Mouse (Mus musculus) hindbrain, embryonic 13.5 days (tissue): ENCODE data around the gene Tial1. TPM values are rescaled to one million over a fixed set of nuclear protein-coding genes. Genes with fewer than 3 reads are reported as not detected.

ENCODE experiments used
- ATAC-seq: fragments of 200-750 bp; cut with Nextera tagmentation; 2 replicates; pipeline ENCODE4 v1.8.0; 2017; ENCODE audit warnings: moderate TSS enrichment; ENCODE audit not compliant: low FRiP score
- H3K27ac ChIP-seq: fragments of 300-500 bp; sonication (generic); 2 replicates; pipeline ENCODE4 v1.5.1; 2015; ENCODE audit warnings: inconsistent platforms, mild to moderate bottlenecking, moderate library complexity
- H3K27me3 ChIP-seq: fragments of 300-500 bp; sonication (generic); 2 replicates; pipeline ENCODE4 v1.6.1; 2015; ENCODE audit warnings: mild to moderate bottlenecking, inconsistent platforms
- H3K36me3 ChIP-seq: fragments of 300-500 bp; sonication (generic); 2 replicates; pipeline ENCODE4 v1.6.1; 2015; ENCODE audit warnings: mild to moderate bottlenecking, inconsistent platforms
- H3K4me1 ChIP-seq: fragments of 300-500 bp; sonication (generic); replicated peaks from 2 replicates; pipeline ENCODE4 v1.6.1; 2015; ENCODE audit warnings: inconsistent platforms
- H3K4me2 ChIP-seq: fragments of 300-500 bp; sonication (generic); 2 replicates; pipeline ENCODE4 v1.6.1; 2015; ENCODE audit warnings: inconsistent platforms, mild to moderate bottlenecking, moderate library complexity
- H3K4me3 ChIP-seq: fragments of 300-500 bp; sonication (generic); 2 replicates; pipeline ENCODE4 v1.5.1; 2015; ENCODE audit warnings: mild to moderate bottlenecking, inconsistent platforms
- H3K9ac ChIP-seq: fragments of 300-500 bp; sonication (generic); 2 replicates; pipeline ENCODE4 v1.6.1; 2015; ENCODE audit warnings: mild to moderate bottlenecking, inconsistent platforms
- H3K9me3 ChIP-seq: fragments of 300-500 bp; sonication (generic); 2 replicates; pipeline ENCODE4 v1.6.1; 2016; ENCODE audit warnings: inconsistent platforms
- WGBS: fragments of 180-500 bp; shearing (Covaris S2); methylation state at CpG from one replicate; pipeline ENCODE4 v1.1.7; 2015; 5-methylcytosine and 5-hydroxymethylcytosine counted together
- microRNA-seq: library from miRNA; unstranded; fragments of <30 nt; microRNA quantifications from one replicate; pipeline ENCODE4, GENCODE M21; 2016
- polyA plus RNA-seq: library from polyadenylated mRNA; unstranded; fragments of >200 nt; fragmentation: Nextera tagmentation; extraction: Ambion mirVana; gene quantifications from 2 replicates; pipeline ENCODE4 v1.2.1, GENCODE M21; 2015

The Tial1 gene
- polyA plus RNA-seq, 1 experiment from 2014 or later = 36.2 TPM

GRCm38 (mm10) chr7:128391267-128392057 is 70.1 kb downstream of the Tial1 start:
- Histone ChIP-seq H3K27ac (no peak overlapping the region), H3K36me3 (no peaks in the 10 kb centered on the region), H3K9me3 (no peaks in the 10 kb centered on the region), H3K4me1 (peaks cover 16% of the 10 kb centered on the region; the same call in 1 of the 2 replicates), H3K4me3 (no peak overlapping the region), H3K9ac (no peak overlapping the region), H3K27me3 (0 out of 2 replicates have a peak, but pooled peaks cover 2% of the 10 kb centered on the region), H3K4me2 (no peak overlapping the region)
- 53% methylated on average over 12 of the region's 12 CpGs for WGBS
- no peak for ATAC-seq

Small RNAs within 50 kb of the gene (microRNA-seq; reads per million reads assigned to microRNA genes)
- gene Gm24365 = not detected

Other genes starting within 250 kb of the Tial1 start
- gene Armc5, start 224.4 kb downstream of the Tial1 start, polyA plus RNA-seq = 15.0 and 15.2 TPM in 2 replicates
- gene 9130023H24Rik, start 223.7 kb downstream of the Tial1 start, polyA plus RNA-seq = 10.6 and 11.4 TPM in 2 replicates
- gene Tgfb1i1, start 214.9 kb downstream of the Tial1 start, polyA plus RNA-seq = 27.9 and 31.0 TPM in 2 replicates
- not detected in 2 replicates for gene Slc5a2, start 196.1 kb downstream of the Tial1 start, polyA plus RNA-seq
- 17.2 and 20.3 TPM in 2 replicates for gene BC017158, start 163.5 kb downstream of the Tial1 start, polyA plus RNA-seq
- gene Rgs10, start 43.0 kb downstream of the Tial1 start, polyA plus RNA-seq = 34.0 and 40.2 TPM in 2 replicates
- gene Bag3, start 61.9 kb upstream of the Tial1 start, polyA plus RNA-seq = 3.2 and 3.3 TPM in 2 replicates
- 305 and 308 TPM in 2 replicates for gene Inpp5f, start 149.6 kb upstream of the Tial1 start, polyA plus RNA-seq